Mouse (Mus musculus): Measurements from ENCODE around the gene Synpo2.

Gene Synpo2

GRCm38 (mm10) chr3:123034752-123035151 is 201.2 kb downstream of the Synpo2 start, which contains the start of gene Myoz2:
Gene Myoz2 (minus strand): TSS chr3:123035015.
- in situ Hi-C loops (cut with MboI): no loop called here

- in situ Hi-C loops (cut with MboI): no loop called here
Measured at GRCm38 (mm10) chr3:123033804-123034203, 202.1 kb downstream of the Synpo2 start.
